Comparison of ENCODE assay signal across 8 mouse cellular contexts in the genomic region with DNA sequence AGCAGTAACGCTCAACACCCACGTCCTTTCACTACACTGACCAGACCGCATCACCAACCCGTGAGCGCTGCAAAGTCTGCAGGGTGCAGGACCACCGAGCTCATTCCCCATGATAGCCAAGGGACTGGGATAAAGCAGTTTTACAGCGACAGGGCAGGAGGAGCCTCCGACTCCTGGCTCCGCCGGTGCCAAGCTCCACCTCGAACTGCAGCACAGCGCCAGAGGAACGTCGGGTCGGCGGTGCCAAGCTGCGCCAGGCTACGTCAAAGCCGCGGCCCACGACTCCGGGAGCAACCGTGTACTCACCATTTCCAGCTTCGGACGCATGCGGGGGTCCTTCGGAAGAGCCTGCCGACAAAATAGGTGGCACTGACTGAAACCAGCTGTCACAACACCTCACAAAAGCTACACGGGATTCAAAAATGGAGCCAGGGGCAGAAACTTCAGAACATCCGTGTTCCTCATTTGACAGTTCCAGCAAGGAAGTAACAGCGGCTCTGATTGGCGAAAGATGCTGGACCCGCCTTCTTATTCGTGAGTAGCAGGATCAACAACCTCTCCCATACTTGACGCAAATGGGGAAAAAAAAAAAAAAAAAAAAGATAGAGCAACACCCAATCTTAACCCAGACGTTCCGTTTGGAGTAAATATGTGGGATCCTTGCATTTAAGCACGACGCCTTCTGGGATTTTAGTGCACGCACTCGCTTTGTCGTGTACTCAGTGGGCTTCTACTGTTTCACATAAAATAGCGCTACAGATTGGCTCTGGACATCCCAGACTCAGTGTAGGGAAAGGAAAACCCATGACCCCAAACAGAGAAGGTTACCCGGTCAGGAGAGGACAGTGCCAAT. TPM values are rescaled to one million over a fixed set of nuclear protein-coding genes. Genes with fewer than 3 reads are reported as not detected.
A peak's percentile ranks its signal among the peaks of the same experiment; 100 is the strongest.
DNase-seq lines count a peak whose midpoint lies in the region; ATAC-seq lines count a peak whose summit lies in the region.

Zfp101 (minus strand) TSS at position 460 of the 853 bp plus-strand sequence.

- H3K9me3 ChIP-seq in hindbrain, embryonic 11.5 days (ENCODE audit: control insufficient read depth, low read length): no peaks in the 10 kb centered on the region

- peak within 1 kb of the TSS; percentile 59 for H3K4me2 ChIP-seq in hindbrain, embryonic 11.5 days (replicated peaks; ENCODE audit: low read depth, low read length)

- peak; percentile 99 for ATAC-seq in hindbrain, embryonic 11.5 days (ENCODE audit: low FRiP score)

- no peaks in the 10 kb centered on the region for H3K27me3 ChIP-seq in hindbrain, embryonic 11.5 days (ENCODE audit: control insufficient read depth, insufficient read depth, low read length)

- no peaks in the 10 kb centered on the region for H3K36me3 ChIP-seq in hindbrain, embryonic 11.5 days (ENCODE audit: control insufficient read depth, insufficient read depth, low read length)

- H3K4me3 ChIP-seq in hindbrain, embryonic 11.5 days (ENCODE audit: low read depth, low read length): peak within 1 kb of the TSS; percentile 95

- peak; percentile 88 for DNase-seq in Muller cell, postnatal 12 days (ENCODE audit: inconsistent ontology term)
- peak; percentile 93 for DNase-seq in cerebellum, adult 9-11 months
- DNase-seq in frontal cortex, adult 2 months (ENCODE audit: extremely low spot score in 1 of 2, low spot score in 1 of 2): peak; percentile 94
- DNase-seq in hindbrain, embryonic 11.5 days (ENCODE audit: low spot score): peak; percentile 92
- peak; percentile 84 to 87 for DNase-seq in layer of hippocampus, postnatal 10 days (ENCODE audit: low spot score in 2 of 2)
- DNase-seq in lung, postnatal 10 days: peak; percentile 97
- DNase-seq in ovary, postnatal 36 days (ENCODE audit: low spot score): peak; percentile 78
- DNase-seq in thymus, postnatal 25 days: peak; percentile 79

- peak within 1 kb of the TSS; percentile 77 for H3K9ac ChIP-seq in hindbrain, embryonic 11.5 days (ENCODE audit: low read depth, low read length)

- no peaks in the 10 kb centered on the region for H3K4me1 ChIP-seq in hindbrain, embryonic 11.5 days (replicated peaks; ENCODE audit: control insufficient read depth, insufficient read depth, low read length)

- peak within 1 kb of the TSS; percentile 61; the same call in 1 of the 2 replicates for H3K27ac ChIP-seq in hindbrain, embryonic 11.5 days (ENCODE audit: low read depth, low read length)

- under 1% methylated on average over 44 of the region's 44 CpGs for WGBS in hindbrain, embryonic 11.5 days

RNA-seq across cellular contexts. Expression of gene Zfp101, which starts in this region (rescaled TPM):
- 9.1 and 9.2 TPM in 2 replicates for polyA plus RNA-seq in frontal cortex, adult 2 months (2012; rRNA removed)
- polyA plus RNA-seq in hindbrain, embryonic 11.5 days (2014; fragmentation: Nextera tagmentation; extraction: Ambion mirVana): 21.6 and 23.7 TPM in 2 replicates
- total RNA-seq in layer of hippocampus, postnatal 10 days (2021): 10 to 100 TPM in 1 of 2 experiments, 1 to 10 TPM in 1; 9.2 to 11.7 TPM

Comparison
In these comparisons a context has a peak if more than half of its experiments do, and no peak if none do; other contexts are left out.
1. Peak in every context shown above with its lines: DNase-seq, ATAC-seq, H3K4me3 ChIP-seq and H3K27ac ChIP-seq.